Mouse (Mus musculus): ENCODE results near the gene Olfr95. TPM values are rescaled to one million over a fixed set of nuclear protein-coding genes. Genes with fewer than 3 reads are reported as not detected.

Gene Olfr95
- total RNA-seq, 2 experiments from 2014 or later = not detected

Other genes with a start within 250 kb of the Olfr95 start
- not detected for gene 2410137M14Rik, start 231.9 kb downstream of the Olfr95 start, total RNA-seq (2021)
- gene H2-M5, start 223.6 kb downstream of the Olfr95 start, total RNA-seq (2021) = not detected
- 1 to 10 TPM; 2.5 to 3.5 TPM for gene Zfp57, start 212.0 kb downstream of the Olfr95 start, total RNA-seq (2021)
- not detected for gene Mog, start 189.7 kb downstream of the Olfr95 start, total RNA-seq (2021)
- gene Gabbr1, start 167.2 kb downstream of the Olfr95 start, total RNA-seq (2021) = 10 to 100 TPM; 23.3 to 28.6 TPM
- not detected for gene Olfr90, start 124.6 kb downstream of the Olfr95 start, total RNA-seq (2021)
- gene Olfr91, start 114.8 kb downstream of the Olfr95 start, total RNA-seq (2021) = not detected
- not detected for gene Olfr92, start 93.0 kb downstream of the Olfr95 start, total RNA-seq (2021)
- not detected for gene Olfr93, start 51.6 kb downstream of the Olfr95 start, total RNA-seq (2021)
- under 1 TPM in 1 of 2 experiments, not detected in 1; 0.67 TPM for gene Ubd, start 19.2 kb downstream of the Olfr95 start, total RNA-seq (2021)
- gene Olfr94, start 12.1 kb downstream of the Olfr95 start, total RNA-seq (2021) = not detected
- gene Olfr96, start 7.0 kb upstream of the Olfr95 start, total RNA-seq (2021) = not detected
- gene Olfr97, start 24.2 kb upstream of the Olfr95 start, total RNA-seq (2021) = not detected
- not detected for gene Olfr98, start 50.6 kb upstream of the Olfr95 start, total RNA-seq (2021)
- gene H2-M3, start 57.1 kb upstream of the Olfr95 start, total RNA-seq (2021) = 1 to 10 TPM; 5.1 to 8.1 TPM
- gene Olfr99, start 70.3 kb upstream of the Olfr95 start, total RNA-seq (2021) = not detected
- gene Olfr101, start 91.2 kb upstream of the Olfr95 start, total RNA-seq (2021) = not detected
- gene Olfr102, start 103.9 kb upstream of the Olfr95 start, total RNA-seq (2021) = not detected
- gene Olfr103, start 126.6 kb upstream of the Olfr95 start, total RNA-seq (2021) = not detected
- gene Olfr104-ps, start 146.5 kb upstream of the Olfr95 start, total RNA-seq (2021) = not detected
- gene Olfr105-ps, start 165.9 kb upstream of the Olfr95 start, total RNA-seq (2021) = not detected
- gene Olfr106-ps, start 177.3 kb upstream of the Olfr95 start, total RNA-seq (2021) = not detected
- not detected for gene Olfr107, start 186.1 kb upstream of the Olfr95 start, total RNA-seq (2021)
- not detected for gene Olfr108, start 232.4 kb upstream of the Olfr95 start, total RNA-seq (2021)
- gene Olfr109, start 245.8 kb upstream of the Olfr95 start, total RNA-seq (2021) = not detected